Mouse (Mus musculus) left cerebral cortex, adult 6 months (tissue): ENCODE data around the gene Tmem150b. TPM values are rescaled to one million over a fixed set of nuclear protein-coding genes. Genes with fewer than 3 reads are reported as not detected.

Experiments
- long read RNA-seq, 2 experiments: library from polyadenylated mRNA; unstranded; transcript quantifications; one replicate each; pipeline ENCODE4 v2.0.0; 2019 to 2020
- polyA plus RNA-seq: library from polyadenylated mRNA; unstranded; fragments of <200 nt; fragmentation: Nextera tagmentation; gene quantifications from 2 replicates; pipeline ENCODE4 v1.2.3, GENCODE M21; 2021

Gene Tmem150b
- polyA plus RNA-seq, result 0.25 TPM in 1 of 2 replicates, not detected in the other
- long read RNA-seq, experiment 1, result 0 reads
- long read RNA-seq, experiment 2, result 0 reads

GRCm38 (mm10) chr7:4725169-4725568 is at the start of gene Tmem150b:
Gene Tmem150b (minus strand): TSS chr7:4725249.

GRCm38 (mm10) chr7:4771202-4771601 is 46.2 kb upstream of the Tmem150b start, which contains the start of gene Fam71e2:
Gene Fam71e2 (minus strand): TSS chr7:4771302.

GRCm38 (mm10) chr7:4752821-4753570 is 27.9 kb upstream of the Tmem150b start, which contains the start of gene Cox6b2:
Gene Cox6b2 (minus strand): TSS chr7:4753094.

GRCm38 (mm10) chr7:4739544-4740275 is 14.7 kb upstream of the Tmem150b start, which contains the start of gene Kmt5c:
Gene Kmt5c (plus strand): TSS chr7:4740115.

GRCm38 (mm10) chr7:4690387-4690786 is 34.7 kb downstream of the Tmem150b start, which contains the start of gene Brsk1:
Gene Brsk1 (plus strand): TSS chr7:4690604.

GRCm38 (mm10) chr7:4684632-4685417 is 40.2 kb downstream of the Tmem150b start, which contains the start of gene Hspbp1:
Gene Hspbp1 (minus strand): TSS chr7:4685068.

GRCm38 (mm10) chr7:4658912-4659551 is 66.0 kb downstream of the Tmem150b start, which contains the start of gene Ppp6r1:
Gene Ppp6r1 (minus strand): TSS chr7:4659019.

Other genes starting within 250 kb of the Tmem150b start
- gene Ppp1r12c, start 223.6 kb downstream of the Tmem150b start, polyA plus RNA-seq, result 18.1 and 20.2 TPM in 2 replicates
- 7.3 and 8.6 TPM in 2 replicates for gene Tnnt1, start 208.9 kb downstream of the Tmem150b start, polyA plus RNA-seq
- gene Tnni3, start 201.0 kb downstream of the Tmem150b start, polyA plus RNA-seq, result 0.43 TPM in 1 of 2 replicates, not detected in the other
- 0.09 and 0.18 TPM in 2 replicates for gene Dnaaf3, start 192.8 kb downstream of the Tmem150b start, polyA plus RNA-seq
- gene Syt5, start 177.7 kb downstream of the Tmem150b start, polyA plus RNA-seq, result 300 and 304 TPM in 2 replicates
- 0.26 and 0.45 TPM in 2 replicates for gene Ptprh, start 121.2 kb downstream of the Tmem150b start, polyA plus RNA-seq
- gene Tmem86b, start 93.8 kb downstream of the Tmem150b start, polyA plus RNA-seq, result 0.40 TPM in 2 replicates
- gene Ppp6r1, start 66.2 kb downstream of the Tmem150b start, polyA plus RNA-seq, result 4.6 and 8.6 TPM in 2 replicates
- gene Hspbp1, start 40.2 kb downstream of the Tmem150b start, polyA plus RNA-seq, result 128 and 156 TPM in 2 replicates
- gene Brsk1, start 34.6 kb downstream of the Tmem150b start, polyA plus RNA-seq, result 5.6 and 6.8 TPM in 2 replicates
- gene Kmt5c, start 14.9 kb upstream of the Tmem150b start, polyA plus RNA-seq, result 4.4 and 5.7 TPM in 2 replicates
- gene Cox6b2, start 27.8 kb upstream of the Tmem150b start, polyA plus RNA-seq, result 14.4 and 16.7 TPM in 2 replicates
- not detected in 2 replicates for gene Fam71e2, start 46.1 kb upstream of the Tmem150b start, polyA plus RNA-seq
- gene Il11, start 57.6 kb upstream of the Tmem150b start, polyA plus RNA-seq, result 0.19 and 0.39 TPM in 2 replicates
- not detected in 2 replicates for gene Tmem190, start 57.7 kb upstream of the Tmem150b start, polyA plus RNA-seq
- gene Tmem238, start 64.4 kb upstream of the Tmem150b start, polyA plus RNA-seq, result 3.3 and 11.7 TPM in 2 replicates
- 1,133 and 1,160 TPM in 2 replicates for gene Rpl28, start 67.6 kb upstream of the Tmem150b start, polyA plus RNA-seq
- 17.9 and 212 TPM in 2 replicates for gene Ube2s, start 87.3 kb upstream of the Tmem150b start, polyA plus RNA-seq
- 11.2 and 11.4 TPM in 2 replicates for gene Shisa7, start 119.4 kb upstream of the Tmem150b start, polyA plus RNA-seq
- gene Isoc2b, start 145.0 kb upstream of the Tmem150b start, polyA plus RNA-seq, result 20.0 and 27.8 TPM in 2 replicates
- 0.45 and 1.3 TPM in 2 replicates for gene Isoc2a, start 151.9 kb upstream of the Tmem150b start, polyA plus RNA-seq
- gene Gm36210, start 181.3 kb upstream of the Tmem150b start, polyA plus RNA-seq, result 0.11 and 0.16 TPM in 2 replicates
- 0.69 and 2.7 TPM in 2 replicates for gene Zfp628, start 190.0 kb upstream of the Tmem150b start, polyA plus RNA-seq
- gene Nat14, start 196.8 kb upstream of the Tmem150b start, polyA plus RNA-seq, result 115 and 129 TPM in 2 replicates
- 0.10 and 0.19 TPM in 2 replicates for gene Ssc5d, start 200.5 kb upstream of the Tmem150b start, polyA plus RNA-seq
- gene Sbk2, start 239.2 kb upstream of the Tmem150b start, polyA plus RNA-seq, result 0.28 and 0.50 TPM in 2 replicates
- 0.23 TPM in 2 replicates for gene Sbk3, start 245.9 kb upstream of the Tmem150b start, polyA plus RNA-seq